Mouse (Mus musculus): ENCODE measurements around the gene Ccl5. TPM values are rescaled to one million over a fixed set of nuclear protein-coding genes. Genes with fewer than 3 reads are reported as not detected.
"Not testable (repeated sequence)": the region's sequence is repeated elsewhere in the genome, so short reads cannot be mapped to it uniquely, and the experiment has no call there.

Gene Ccl5
- polyA plus RNA-seq, 1 experiment from 2014 or later, result 0.52 TPM

GRCm38 (mm10) chr11:83563754-83564153, 33.4 kb upstream of the Ccl5 start:
- WGBS, result 52% methylated on average over 2 of the region's 2 CpGs
- Histone ChIP-seq H3K4me2 (no peak overlapping the region), H3K27me3 (no peaks in the 10 kb centered on the region), H3K27ac (no peak overlapping the region), H3K4me3 (no peak overlapping the region), H3K9me3 (replicated peaks) (no peaks in the 10 kb centered on the region), H3K36me3 (no peaks in the 10 kb centered on the region), H3K4me1 (replicated peaks) (no peaks in the 10 kb centered on the region), H3K9ac (no peak overlapping the region)
- no peak for ATAC-seq (replicated peaks; ENCODE audit: insufficient number of reproducible peaks, insufficient read depth, low FRiP score, low read depth)

DNA sequence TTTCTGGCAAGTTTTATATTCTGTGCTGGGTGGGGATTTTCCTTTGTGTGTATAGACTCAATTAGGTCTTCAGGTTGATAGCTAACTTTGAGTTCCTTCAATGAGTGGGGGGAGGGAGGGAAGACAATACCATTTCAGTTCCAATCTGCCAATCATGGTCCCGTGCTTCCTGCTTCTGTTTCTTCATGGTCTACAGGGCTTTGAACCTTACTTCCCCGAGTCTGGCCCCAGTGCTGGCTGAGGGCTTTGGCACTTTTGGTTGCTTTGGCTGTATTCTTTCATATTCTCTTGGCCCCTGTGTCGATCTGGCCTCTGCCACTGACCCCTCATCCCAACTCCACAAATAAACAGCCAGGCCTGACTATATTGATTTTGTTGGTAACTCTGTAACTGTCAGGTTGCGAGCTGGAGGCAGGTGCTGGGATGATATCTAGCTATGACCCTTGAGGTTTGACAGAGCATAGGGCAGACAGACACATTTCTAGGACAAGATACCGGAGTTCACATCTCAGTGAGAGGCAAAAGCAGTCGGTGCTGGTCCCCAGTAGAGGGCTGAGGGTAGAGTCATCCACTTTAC, 32.1 kb upstream of the Ccl5 start:
- 72% methylated on average over 6 of the region's 6 CpGs for WGBS
- no peak overlapping the region for H3K4me3 ChIP-seq
- no peak overlapping the region for H3K4me2 ChIP-seq
- H3K27ac ChIP-seq, result no peak overlapping the region
- H3K27me3 ChIP-seq, result no peaks in the 10 kb centered on the region
- no peaks in the 10 kb centered on the region for H3K9me3 ChIP-seq (replicated peaks)
- no peaks in the 10 kb centered on the region for H3K36me3 ChIP-seq
- no peak for ATAC-seq (replicated peaks; ENCODE audit: insufficient number of reproducible peaks, insufficient read depth, low FRiP score, low read depth)
- no peak overlapping the region for H3K9ac ChIP-seq
- H3K4me1 ChIP-seq (replicated peaks), result no peaks in the 10 kb centered on the region

GRCm38 (mm10) chr11:83560405-83560804, 30.1 kb upstream of the Ccl5 start:
- ATAC-seq (replicated peaks; ENCODE audit: insufficient number of reproducible peaks, insufficient read depth, low FRiP score, low read depth), result no peak
- no peak overlapping the region for H3K9ac ChIP-seq
- no peaks in the 10 kb centered on the region for H3K36me3 ChIP-seq
- no peak overlapping the region for H3K4me3 ChIP-seq
- no peak overlapping the region for H3K4me2 ChIP-seq
- 64% methylated on average over 6 of the region's 6 CpGs for WGBS
- no peaks in the 10 kb centered on the region for H3K4me1 ChIP-seq (replicated peaks)
- no peaks in the 10 kb centered on the region for H3K27me3 ChIP-seq
- no peaks in the 10 kb centered on the region for H3K9me3 ChIP-seq (replicated peaks)
- H3K27ac ChIP-seq, result no peak overlapping the region

- H3K4me3 ChIP-seq, result no peak overlapping the region
- no peak for ATAC-seq (replicated peaks; ENCODE audit: insufficient number of reproducible peaks, insufficient read depth, low FRiP score, low read depth)
- 73% methylated on average over 10 of the region's 10 CpGs for WGBS
- no peak overlapping the region for H3K4me2 ChIP-seq
- no peak overlapping the region for H3K27ac ChIP-seq
- no peaks in the 10 kb centered on the region for H3K4me1 ChIP-seq (replicated peaks)
- no peaks in the 10 kb centered on the region for H3K36me3 ChIP-seq
- H3K9me3 ChIP-seq (replicated peaks), result no peaks in the 10 kb centered on the region
- no peaks in the 10 kb centered on the region for H3K27me3 ChIP-seq
- no peak overlapping the region for H3K9ac ChIP-seq
Measured at GRCm38 (mm10) chr11:83557074-83557473, 26.8 kb upstream of the Ccl5 start.

- Histone ChIP-seq H3K4me1 (replicated peaks) (no peaks in the 10 kb centered on the region), H3K4me3 (no peak overlapping the region), H3K9ac (no peak overlapping the region), H3K27me3 (no peaks in the 10 kb centered on the region), H3K9me3 (replicated peaks) (no peaks in the 10 kb centered on the region), H3K27ac (no peak overlapping the region), H3K4me2 (no peak overlapping the region), H3K36me3 (no peaks in the 10 kb centered on the region)
- ATAC-seq (replicated peaks; ENCODE audit: insufficient number of reproducible peaks, insufficient read depth, low FRiP score, low read depth), result no peak; the same call in 1 of the 2 replicates
- WGBS, result 26% methylated on average over 8 of the region's 8 CpGs
Measured at GRCm38 (mm10) chr11:83556085-83556781, 25.9 kb upstream of the Ccl5 start.

GRCm38 (mm10) chr11:83551668-83552067, 21.4 kb upstream of the Ccl5 start:
- no peak overlapping the region for H3K4me3 ChIP-seq
- ATAC-seq (replicated peaks; ENCODE audit: insufficient number of reproducible peaks, insufficient read depth, low FRiP score, low read depth), result no peak
- 84% methylated on average over 5 of the region's 5 CpGs for WGBS
- H3K9ac ChIP-seq, result no peak overlapping the region
- no peaks in the 10 kb centered on the region for H3K36me3 ChIP-seq
- H3K9me3 ChIP-seq (replicated peaks), result no peaks in the 10 kb centered on the region
- H3K4me2 ChIP-seq, result no peak overlapping the region
- no peaks in the 10 kb centered on the region for H3K27me3 ChIP-seq
- H3K4me1 ChIP-seq (replicated peaks), result no peaks in the 10 kb centered on the region
- no peak overlapping the region for H3K27ac ChIP-seq

DNA sequence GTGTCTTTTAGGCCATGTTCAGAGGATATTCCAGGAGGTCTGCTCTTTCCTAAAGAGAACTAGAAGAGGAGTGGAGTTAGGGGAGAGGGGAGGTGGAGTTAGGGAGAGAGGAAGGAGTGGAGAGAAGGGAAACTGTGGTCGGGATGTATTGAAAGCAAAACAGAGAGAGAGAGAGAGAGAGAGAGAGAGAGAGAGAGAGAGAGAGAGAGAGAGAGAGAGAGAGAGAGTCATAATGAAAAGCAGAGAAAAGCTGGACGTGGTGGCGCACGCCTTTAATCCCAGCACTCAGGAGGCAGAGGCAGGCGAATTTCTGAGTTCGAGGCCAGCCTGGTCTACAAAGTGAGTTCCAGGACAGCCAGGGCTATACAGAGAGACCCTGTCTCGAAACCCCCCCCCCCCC, 20.7 kb upstream of the Ccl5 start:
- not testable (repeated sequence) for H3K9me3 ChIP-seq (replicated peaks); H3K9ac ChIP-seq; H3K27ac ChIP-seq; H3K4me2 ChIP-seq; H3K4me1 ChIP-seq (replicated peaks); H3K27me3 ChIP-seq; H3K36me3 ChIP-seq; H3K4me3 ChIP-seq; ATAC-seq (replicated peaks; ENCODE audit: insufficient number of reproducible peaks, insufficient read depth, low FRiP score, low read depth)
- 76% methylated on average over 7 of the region's 7 CpGs for WGBS

- 70% methylated on average over 5 of the region's 5 CpGs for WGBS
Measured at GRCm38 (mm10) chr11:83550186-83550632, 19.9 kb upstream of the Ccl5 start.

DNA sequence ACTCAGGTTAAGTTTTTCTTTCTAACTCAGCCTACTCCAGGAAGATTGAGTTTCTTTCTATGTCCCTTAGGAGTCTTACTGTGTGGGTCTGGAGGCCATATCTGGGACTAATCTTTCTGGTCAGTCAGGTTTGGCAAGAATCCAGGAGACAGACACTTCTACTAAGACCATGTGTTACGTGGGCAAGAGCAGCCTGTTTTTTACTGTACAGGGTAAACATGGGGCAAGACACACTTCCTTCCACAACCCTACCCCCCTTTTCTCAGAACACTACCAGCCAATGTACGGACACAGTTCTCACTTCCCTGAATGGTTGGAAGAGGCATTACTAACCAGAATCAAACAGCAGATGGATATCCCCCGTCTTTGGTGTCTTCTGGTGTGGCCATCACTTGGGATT, 13.9 kb upstream of the Ccl5 start:
- 51% methylated on average over 3 of the region's 3 CpGs for WGBS
- H3K4me1 ChIP-seq (replicated peaks), result no peaks in the 10 kb centered on the region
- no peak overlapping the region for H3K9ac ChIP-seq
- H3K4me3 ChIP-seq, result no peak overlapping the region
- H3K27me3 ChIP-seq, result no peaks in the 10 kb centered on the region
- H3K4me2 ChIP-seq, result no peak overlapping the region
- no peak for ATAC-seq (replicated peaks; ENCODE audit: insufficient number of reproducible peaks, insufficient read depth, low FRiP score, low read depth)
- H3K27ac ChIP-seq, result no peak overlapping the region
- no peaks in the 10 kb centered on the region for H3K9me3 ChIP-seq (replicated peaks)
- no peaks in the 10 kb centered on the region for H3K36me3 ChIP-seq

More at GRCm38 (mm10) chr11:83550186-83550632, 19.9 kb upstream of the Ccl5 start:
- Histone ChIP-seq H3K4me2 (no peak overlapping the region), H3K36me3 (no peaks in the 10 kb centered on the region), H3K27ac (no peak overlapping the region), H3K9me3 (replicated peaks) (no peaks in the 10 kb centered on the region), H3K9ac (no peak overlapping the region), H3K4me1 (replicated peaks) (no peaks in the 10 kb centered on the region), H3K4me3 (no peak overlapping the region), H3K27me3 (no peaks in the 10 kb centered on the region)
- no peak for ATAC-seq (replicated peaks; ENCODE audit: insufficient number of reproducible peaks, insufficient read depth, low FRiP score, low read depth)

DNA sequence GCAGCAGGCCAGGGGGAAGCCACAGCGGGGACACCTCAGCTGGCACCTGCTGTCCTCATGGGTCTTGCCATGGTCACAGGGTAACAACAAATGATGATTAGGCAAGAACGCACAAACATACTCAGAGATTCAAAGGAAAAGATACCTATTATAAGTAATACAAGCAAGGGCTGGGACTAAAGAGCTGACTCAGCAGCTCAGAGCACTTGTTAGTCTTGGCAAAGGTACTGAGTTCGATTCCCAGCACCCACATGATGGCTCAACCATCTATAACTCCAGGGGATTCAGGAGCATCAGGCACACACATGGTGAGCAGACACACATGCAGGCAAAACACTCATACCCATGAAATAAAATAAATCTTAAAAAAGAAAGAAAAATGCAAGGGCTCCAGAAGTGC, 11.1 kb upstream of the Ccl5 start:
- H3K36me3 ChIP-seq, result no peaks in the 10 kb centered on the region
- ATAC-seq (replicated peaks; ENCODE audit: insufficient number of reproducible peaks, insufficient read depth, low FRiP score, low read depth), result no peak
- H3K27me3 ChIP-seq, result no peaks in the 10 kb centered on the region
- no peaks in the 10 kb centered on the region for H3K9me3 ChIP-seq (replicated peaks)
- H3K9ac ChIP-seq, result no peak overlapping the region
- H3K4me1 ChIP-seq (replicated peaks), result no peaks in the 10 kb centered on the region
- H3K4me2 ChIP-seq, result no peak overlapping the region
- H3K27ac ChIP-seq, result no peak overlapping the region
- no peak overlapping the region for H3K4me3 ChIP-seq
- WGBS, result 78% methylated on average over 3 of the region's 3 CpGs

GRCm38 (mm10) chr11:83540931-83541330, 10.6 kb upstream of the Ccl5 start:
- Histone ChIP-seq H3K4me1 (replicated peaks) (no peaks in the 10 kb centered on the region), H3K9ac (no peak overlapping the region), H3K4me2 (no peak overlapping the region), H3K36me3 (no peaks in the 10 kb centered on the region), H3K9me3 (replicated peaks) (no peaks in the 10 kb centered on the region), H3K4me3 (no peak overlapping the region), H3K27me3 (no peaks in the 10 kb centered on the region), H3K27ac (no peak overlapping the region)
- ATAC-seq (replicated peaks; ENCODE audit: insufficient number of reproducible peaks, insufficient read depth, low FRiP score, low read depth), result no peak
- WGBS, result 77% methylated on average over 2 of the region's 2 CpGs

GRCm38 (mm10) chr11:83538705-83539314, 8.5 kb upstream of the Ccl5 start:
- ATAC-seq (replicated peaks; ENCODE audit: insufficient number of reproducible peaks, insufficient read depth, low FRiP score, low read depth), result no peak
- no peak overlapping the region for H3K4me3 ChIP-seq
- H3K27ac ChIP-seq, result no peak overlapping the region
- H3K4me1 ChIP-seq (replicated peaks), result peaks cover 10% of the 10 kb centered on the region; the same call in 1 of the 2 replicates
- H3K9ac ChIP-seq, result no peak overlapping the region
- WGBS, result 74% methylated on average over 3 of the region's 3 CpGs
- H3K9me3 ChIP-seq (replicated peaks), result no peaks in the 10 kb centered on the region
- H3K27me3 ChIP-seq, result no peaks in the 10 kb centered on the region
- no peaks in the 10 kb centered on the region for H3K36me3 ChIP-seq
- no peak overlapping the region for H3K4me2 ChIP-seq
